17 mouse cellular contexts compared by ENCODE assay signal in genomic region chr2:164429881-164430615, GRCm38 (mm10). TPM values are rescaled to one million over a fixed set of nuclear protein-coding genes. Genes with fewer than 3 reads are reported as not detected.
DNase-seq lines count a peak whose midpoint lies in the region; ATAC-seq and TF ChIP-seq lines count a peak whose summit lies in the region.
"Had no signal": no experiment of that assay in that cellular context is flagged by ENCODE, and none has a peak within 500 bp of the region (broad histone marks: within the 10 kb centered on the region; RNA-seq: fewer than 3 reads in every experiment).

No protein-coding gene starts in this region.

- H3K36me3 ChIP-seq in ES-E14 (ENCODE audit: control insufficient read depth, insufficient read depth, low read length, poor library complexity, severe bottlenecking), result peaks cover 32% of the 10 kb centered on the region
- H3K36me3 ChIP-seq in embryonic facial prominence, embryonic 14.5 days (ENCODE audit: control insufficient read depth, insufficient read depth, low read length), result peaks cover 42% of the 10 kb centered on the region
- H3K36me3 ChIP-seq in liver, embryonic 11.5 days (ENCODE audit: control insufficient read depth, insufficient read depth, low read length), result peaks cover 4% of the 10 kb centered on the region; the same call in 1 of the 2 replicates

- no peaks in the 10 kb centered on the region for H3K27me3 ChIP-seq in embryonic facial prominence, embryonic 14.5 days (replicated peaks; ENCODE audit: control insufficient read depth, insufficient read depth, low read length)
- H3K27me3 ChIP-seq in liver, embryonic 11.5 days (replicated peaks; ENCODE audit: control insufficient read depth, insufficient read depth, low read length), result peaks cover 40% of the 10 kb centered on the region

- H3K9me3 ChIP-seq in ES-E14 (ENCODE audit: control insufficient read depth, insufficient read depth, low read depth, low read length), result no peaks in the 10 kb centered on the region
- no peaks in the 10 kb centered on the region for H3K9me3 ChIP-seq in embryonic facial prominence, embryonic 14.5 days (ENCODE audit: control insufficient read depth, low read length)
- H3K9me3 ChIP-seq in liver, embryonic 11.5 days (ENCODE audit: control insufficient read depth, low read length), result no peaks in the 10 kb centered on the region

- WGBS in embryonic facial prominence, embryonic 14.5 days, result 53% methylated on average over 15 of the region's 15 CpGs
- WGBS in liver, embryonic 11.5 days, result 40% methylated on average over 15 of the region's 15 CpGs

- no peak for DNase-seq in layer of hippocampus, adult 2 months (ENCODE audit: low spot score in 2 of 2)
- DNase-seq in layer of hippocampus, adult 9-11 months, result no peak
- DNase-seq in ES-E14 (ENCODE audit: low read depth, low spot score), result no peak
- no peak for DNase-seq in embryonic facial prominence, embryonic 14.5 days (ENCODE audit: low spot score)
- no peak for DNase-seq in liver, embryonic 11.5 days (ENCODE audit: low spot score)
- DNase-seq in left cerebral cortex, adult 9 months (ENCODE audit: low spot score in 2 of 2), result no peak
- no peak for DNase-seq in embryo, embryonic 10 days (ENCODE audit: low spot score)
- no peak for DNase-seq in thymus, postnatal 14 days
- DNase-seq: adrenal gland, postnatal 36 days; heart, adult 18-20 months; heart, postnatal 4 days; layer of hippocampus, postnatal 36 days; right cerebral cortex, postnatal 14 days had no signal

- in situ Hi-C loops in ES-E14 (cut with MboI; ENCODE audit: low sequenced_read_pairs in 2 of 2, unreplicated experiment in 2 of 2), result no loop called here

- no peak for TF ChIP-seq CTCF in layer of hippocampus, adult 2 months (conservative IDR thresholded peaks at IDR 0.05)

- ATAC-seq in embryonic facial prominence, embryonic 14.5 days (ENCODE audit: low read depth), result 0 out of 2 replicates have a peak, but pooled peaks have one; percentile 16
- ATAC-seq in liver, embryonic 11.5 days (replicated peaks; ENCODE audit: low FRiP score), result no peak
- ATAC-seq: CD4-positive, CD25-positive, alpha-beta regulatory T cell, adult 4 months had no signal

- no peak overlapping the region for H3K4me3 ChIP-seq in layer of hippocampus, adult 2 months
- H3K4me3 ChIP-seq in ES-E14 (ENCODE audit: insufficient read depth in 1 of 2, low read depth in 1 of 2, low read length in 2 of 2, poor library complexity in 1 of 2, severe bottlenecking in 1 of 2), result peak overlapping the region; percentile 5 to 39; a peak in 2 of 4 replicates
- no peak overlapping the region for H3K4me3 ChIP-seq in embryonic facial prominence, embryonic 14.5 days (ENCODE audit: low read depth, low read length)
- no peak overlapping the region for H3K4me3 ChIP-seq in liver, embryonic 11.5 days (ENCODE audit: low read depth, low read length)

- H3K4me1 ChIP-seq in ES-E14 (ENCODE audit: control insufficient read depth in 2 of 2, insufficient read depth in 2 of 2, low read length in 2 of 2, poor library complexity in 1 of 2), result peaks cover 7 to 53% of the 10 kb centered on the region in 2 experiments; a peak in 3 of 4 replicates
- peaks cover 40% of the 10 kb centered on the region for H3K4me1 ChIP-seq in embryonic facial prominence, embryonic 14.5 days (ENCODE audit: control insufficient read depth, insufficient read depth, low read length)
- H3K4me1 ChIP-seq in liver, embryonic 11.5 days (replicated peaks; ENCODE audit: control insufficient read depth, insufficient read depth, low read length), result peaks cover 31% of the 10 kb centered on the region

- peak overlapping the region; percentile 5; the same call in 1 of the 2 replicates for H3K27ac ChIP-seq in layer of hippocampus, adult 2 months
- peak overlapping the region; percentile 50; the same call in 1 of the 2 replicates for H3K27ac ChIP-seq in ES-E14 (ENCODE audit: insufficient read depth, low read depth, low read length, poor library complexity, severe bottlenecking)
- peak overlapping the region; percentile 53 for H3K27ac ChIP-seq in embryonic facial prominence, embryonic 14.5 days (replicated peaks; ENCODE audit: low read depth, low read length)
- H3K27ac ChIP-seq in liver, embryonic 11.5 days (ENCODE audit: low read depth, low read length), result 0 out of 2 replicates have a peak overlapping the region, but pooled peaks have one; percentile 28
- H3K27ac ChIP-seq: liver, embryonic 14.5 days had no signal

- H3K4me2 ChIP-seq in embryonic facial prominence, embryonic 14.5 days (ENCODE audit: low read depth, low read length), result 0 out of 2 replicates have a peak overlapping the region, but pooled peaks have one; percentile 44
- H3K4me2 ChIP-seq in liver, embryonic 11.5 days, result no peak overlapping the region; the same call in 1 of the 2 replicates

- no peak overlapping the region for H3K9ac ChIP-seq in ES-E14 (ENCODE audit: insufficient read depth, low read depth, low read length, poor library complexity, severe bottlenecking)
- no peak overlapping the region for H3K9ac ChIP-seq in embryonic facial prominence, embryonic 14.5 days (ENCODE audit: low read depth, low read length)
- H3K9ac ChIP-seq in liver, embryonic 11.5 days (ENCODE audit: low read depth, low read length), result no peak overlapping the region
- H3K9ac ChIP-seq: liver, embryonic 14.5 days had no signal

TF ChIP-seq in ES-E14, 5 proteins besides CTCF, POLR2A, EP300 and RAD21:
- TF ChIP-seq ZNF384 (IDR thresholded peaks at IDR 0.05; ENCODE audit: low read depth, low read length), result no peak
- TF ChIP-seq CHD2 (IDR thresholded peaks at IDR 0.05; ENCODE audit: low read depth, low read length), result no peak
- TF ChIP-seq MAFK (IDR thresholded peaks at IDR 0.05; ENCODE audit: insufficient read depth, low read depth, low read length), result no peak
- TF ChIP-seq ZC3H11A (IDR thresholded peaks at IDR 0.05; ENCODE audit: borderline replicate concordance, low read depth, low read length), result no peak
- TF ChIP-seq HCFC1 (IDR thresholded peaks at IDR 0.05; ENCODE audit: borderline replicate concordance, insufficient read depth, low read length), result no peak

RNA-seq across cellular contexts. Expression of gene Sdc4, which starts 13.6 kb away (rescaled TPM):
- 100 to 1,000 TPM; 122 to 137 TPM for total RNA-seq in layer of hippocampus, adult 2 months (2021)
- total RNA-seq in ES-E14 (2012; rRNA removed), result 102 and 172 TPM in 2 replicates
- 57.1 and 58.4 TPM in 2 replicates for polyA plus RNA-seq in embryonic facial prominence, embryonic 14.5 days (2014; fragmentation: Nextera tagmentation; extraction: Ambion mirVana)
- 38.9 and 39.2 TPM in 2 replicates for polyA plus RNA-seq in liver, embryonic 11.5 days (2014; fragmentation: Nextera tagmentation; extraction: Ambion mirVana)

RNA-seq across cellular contexts. Expression of gene Matn4, which starts 25.1 kb away (rescaled TPM):
- total RNA-seq in layer of hippocampus, adult 2 months (2021), result 10 to 100 TPM; 10.3 to 11.2 TPM
- 1.7 and 2.3 TPM in 2 replicates for total RNA-seq in ES-E14 (2012; rRNA removed)
- 15.6 and 20.6 TPM in 2 replicates for polyA plus RNA-seq in embryonic facial prominence, embryonic 14.5 days (2014; fragmentation: Nextera tagmentation; extraction: Ambion mirVana)
- 0.14 and 0.32 TPM in 2 replicates for polyA plus RNA-seq in liver, embryonic 11.5 days (2014; fragmentation: Nextera tagmentation; extraction: Ambion mirVana)
- total RNA-seq: common myeloid progenitor, adult 5-6 weeks had no signal
- polyA plus RNA-seq: CD4-positive, CD25-positive, alpha-beta regulatory T cell, adult 4 months had no signal

RNA-seq across cellular contexts. Expression of gene Sys1, which starts 26.7 kb away (rescaled TPM):
- 10 to 100 TPM; 40.8 to 41.0 TPM for total RNA-seq in layer of hippocampus, adult 2 months (2021)
- total RNA-seq in ES-E14 (2012; rRNA removed), result 47.6 and 51.1 TPM in 2 replicates
- polyA plus RNA-seq in embryonic facial prominence, embryonic 14.5 days (2014; fragmentation: Nextera tagmentation; extraction: Ambion mirVana), result 63.3 and 68.3 TPM in 2 replicates
- polyA plus RNA-seq in liver, embryonic 11.5 days (2014; fragmentation: Nextera tagmentation; extraction: Ambion mirVana), result 49.1 and 52.8 TPM in 2 replicates

RNA-seq across cellular contexts. Expression of gene Rbpjl, which starts 27.1 kb away (rescaled TPM):
- total RNA-seq in layer of hippocampus, adult 2 months (2021), result under 1 TPM; 0.07 to 0.46 TPM
- 0.04 TPM in 1 of 2 replicates, not detected in the other for total RNA-seq in ES-E14 (2012; rRNA removed)
- 0.42 and 0.52 TPM in 2 replicates for polyA plus RNA-seq in embryonic facial prominence, embryonic 14.5 days (2014; fragmentation: Nextera tagmentation; extraction: Ambion mirVana)
- polyA plus RNA-seq in liver, embryonic 11.5 days (2014; fragmentation: Nextera tagmentation; extraction: Ambion mirVana), result 0.04 and 0.12 TPM in 2 replicates
- total RNA-seq: adrenal gland, postnatal 36 days; common myeloid progenitor, adult 5-6 weeks; heart, adult 18-20 months; heart, postnatal 4 days; megakaryocyte-erythroid progenitor cell, adult 5-6 weeks had no signal
- polyA plus RNA-seq: CD4-positive, CD25-positive, alpha-beta regulatory T cell, adult 4 months had no signal

RNA-seq across cellular contexts. Expression of gene Gm20458, which starts 30.7 kb away (rescaled TPM):
- 1 to 10 TPM; 6.2 to 6.9 TPM for total RNA-seq in layer of hippocampus, adult 2 months (2021)
- 2.1 TPM in 1 of 2 replicates, not detected in the other for total RNA-seq in ES-E14 (2012; rRNA removed)
- 12.5 and 14.7 TPM in 2 replicates for polyA plus RNA-seq in embryonic facial prominence, embryonic 14.5 days (2014; fragmentation: Nextera tagmentation; extraction: Ambion mirVana)
- polyA plus RNA-seq in liver, embryonic 11.5 days (2014; fragmentation: Nextera tagmentation; extraction: Ambion mirVana), result 4.4 and 7.4 TPM in 2 replicates
- total RNA-seq: megakaryocyte-erythroid progenitor cell, adult 5-6 weeks had no signal
- polyA plus RNA-seq: CD4-positive, CD25-positive, alpha-beta regulatory T cell, adult 4 months had no signal

Comparison
In these comparisons a context has a peak if more than half of its experiments do, and no peak if none do; other contexts are left out.
1. H3K4me3 ChIP-seq: peak in ES-E14 (2 of 2); none in layer of hippocampus, adult 2 months (single experiment), embryonic facial prominence, embryonic 14.5 days (single experiment) and liver, embryonic 11.5 days (single experiment).
2. Peak in every context shown above with its lines, with median percentiles within 50 percentile points of each other: H3K27ac ChIP-seq.